Mouse (Mus musculus): ENCODE measurements at regions not wholly inside any gene's neighbourhood (a gene's known extent, or its start where the extent isn't known, plus 50 kb on each side); places are given as distances from the start of the nearest gene placed in this dataset.

DNA sequence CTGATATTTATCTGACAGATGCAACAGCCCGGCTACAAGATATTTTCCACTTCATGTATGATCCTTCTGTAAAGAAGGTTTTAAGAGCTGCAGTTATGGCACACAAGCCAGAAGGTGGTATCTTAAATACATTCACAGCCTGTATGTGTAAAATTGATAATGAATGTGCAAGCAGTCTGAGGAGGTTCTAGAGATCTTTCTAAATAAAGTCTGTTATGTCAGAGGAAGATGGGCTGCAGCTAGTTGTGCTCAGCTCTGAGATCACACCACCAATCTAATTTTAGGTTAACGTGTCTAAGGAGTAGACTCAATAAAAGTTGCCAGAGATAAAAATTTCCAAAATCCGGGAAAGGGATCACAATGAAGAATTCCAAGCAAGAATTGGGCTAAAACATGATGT is 218.8 kb downstream of the S1pr1 start:
- no peak for TF ChIP-seq CTCF (IDR thresholded peaks at IDR 0.05; ENCODE audit: low read depth, low read length)
- TF ChIP-seq EP300 (IDR thresholded peaks at IDR 0.05; ENCODE audit: insufficient read depth, low read depth, low read length): no peak
- TF ChIP-seq POLR2A (IDR thresholded peaks at IDR 0.05; ENCODE audit: insufficient read depth, low read length): no peak

Measured in ES-Bruce4 (cell line).